Mouse (Mus musculus): Measurements from ENCODE around the gene Actr3. TPM values are rescaled to one million over a fixed set of nuclear protein-coding genes. Genes with fewer than 3 reads are reported as not detected.

The Actr3 gene
- total RNA-seq (2021): 100 to 1,000 TPM; 150 to 185 TPM
- long read RNA-seq, experiment 1, transcript Actr3-201 (13 exons, 2,554 nt): minor isoform, 7 of 237 reads
- long read RNA-seq, experiment 1, transcript Actr3-202 (12 exons, 2,565 nt): major isoform, 217 of 237 reads
- long read RNA-seq, experiment 1, partial matches to known transcripts: 7 of 237 reads
- long read RNA-seq, experiment 1, other reads (novel, unspliced or antisense): 6 of 237 reads
- long read RNA-seq, experiment 2, transcript Actr3-202 (12 exons, 2,565 nt): major isoform, 178 of 196 reads
- long read RNA-seq, experiment 2, partial matches to known transcripts: 4 of 196 reads
- long read RNA-seq, experiment 2, other reads (novel, unspliced or antisense): 10 of 196 reads

- DNase-seq: peak; percentile 100
- intact Hi-C loops (cut with DNase I): loop anchor here (2.0 kb wide), 1 partner anchor 125 kb away; the partner anchor contains the start of gene Slc35f5
Measured at GRCm38 (mm10) chr1:125435369-125436135, at the start of gene Actr3. TSS of gene Actr3 (minus strand) at chr1:125435727.

DNA sequence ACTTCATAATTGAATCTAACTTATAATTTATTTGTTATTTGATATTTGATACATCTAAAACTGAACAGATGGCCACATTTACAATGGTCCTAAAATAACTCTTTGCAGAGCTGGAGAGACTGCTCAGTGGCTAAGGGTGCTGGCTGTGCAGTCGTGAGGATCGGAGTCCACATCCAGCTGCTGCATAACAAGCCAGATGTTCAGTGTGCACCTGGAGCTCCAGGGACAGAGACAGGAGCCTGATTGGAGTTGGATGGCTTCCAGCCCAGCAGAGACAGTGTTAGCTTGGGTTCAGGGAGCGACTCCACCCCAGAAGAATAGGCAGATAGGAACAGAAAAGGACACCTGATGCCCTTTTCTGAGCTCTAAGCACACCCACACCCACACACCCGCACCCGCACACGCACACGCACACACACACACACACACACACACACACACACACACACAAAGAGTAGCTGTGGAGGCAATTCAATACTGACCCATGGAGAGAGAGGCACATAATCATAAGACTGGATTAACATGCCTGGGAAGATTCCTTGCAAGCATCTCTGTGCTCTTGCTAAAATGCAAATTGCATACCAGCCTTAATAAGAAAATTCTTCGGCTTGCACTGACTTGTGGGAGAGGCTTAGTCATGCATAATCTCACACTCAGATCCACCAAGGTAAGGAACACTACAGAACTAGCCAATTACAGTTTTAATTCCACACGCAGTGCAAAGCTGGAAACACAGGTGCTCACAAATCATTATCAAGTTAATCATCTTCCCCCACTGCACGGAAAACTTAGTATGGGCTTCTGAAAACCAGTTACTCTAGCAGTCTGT is 47.1 kb upstream of the Actr3 start:
- no peak for DNase-seq
- intact Hi-C loops (cut with DNase I): no loop called here

DNA sequence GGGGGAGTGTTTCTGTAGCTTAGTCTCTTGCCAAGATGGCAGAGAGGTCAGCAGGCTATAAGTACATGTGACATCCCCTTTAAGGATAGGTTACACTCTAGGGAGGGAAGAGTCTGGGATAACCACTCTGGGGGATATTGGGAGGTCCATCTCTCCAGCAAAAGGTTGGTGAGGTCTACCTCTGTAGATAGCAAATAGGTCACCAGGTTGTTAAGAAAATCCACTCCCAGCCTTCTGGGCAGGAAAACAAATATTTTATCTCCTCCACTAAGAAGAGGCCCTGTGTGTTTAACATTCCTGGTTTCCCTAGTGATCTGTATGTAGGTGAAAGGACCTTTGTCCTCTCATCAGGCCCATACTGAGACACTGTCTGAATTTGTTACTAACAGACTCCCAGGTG is 46.3 kb upstream of the Actr3 start:
- no peak for DNase-seq
- intact Hi-C loops (cut with DNase I): no loop called here

DNA sequence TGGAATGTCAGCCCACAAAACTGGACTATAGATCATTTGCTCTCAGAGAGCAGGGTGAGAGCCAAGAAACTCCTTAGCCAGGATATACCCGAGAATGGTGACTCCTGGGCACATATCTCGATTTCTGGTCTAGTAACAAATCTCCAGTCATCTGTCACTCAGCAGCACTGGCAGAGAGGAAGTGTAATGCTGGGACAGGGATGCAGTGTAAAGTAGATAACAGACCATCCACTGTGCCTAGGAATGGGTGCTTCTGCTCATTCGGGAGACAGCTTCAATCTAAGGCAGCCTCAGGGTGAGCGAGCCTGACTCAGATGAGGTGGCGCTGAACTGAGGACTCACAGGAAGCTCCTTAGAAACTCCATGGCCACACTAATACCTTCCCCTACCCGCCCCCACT is 43.1 kb upstream of the Actr3 start:
- intact Hi-C loops (cut with DNase I): no loop called here
- DNase-seq: no peak

DNA sequence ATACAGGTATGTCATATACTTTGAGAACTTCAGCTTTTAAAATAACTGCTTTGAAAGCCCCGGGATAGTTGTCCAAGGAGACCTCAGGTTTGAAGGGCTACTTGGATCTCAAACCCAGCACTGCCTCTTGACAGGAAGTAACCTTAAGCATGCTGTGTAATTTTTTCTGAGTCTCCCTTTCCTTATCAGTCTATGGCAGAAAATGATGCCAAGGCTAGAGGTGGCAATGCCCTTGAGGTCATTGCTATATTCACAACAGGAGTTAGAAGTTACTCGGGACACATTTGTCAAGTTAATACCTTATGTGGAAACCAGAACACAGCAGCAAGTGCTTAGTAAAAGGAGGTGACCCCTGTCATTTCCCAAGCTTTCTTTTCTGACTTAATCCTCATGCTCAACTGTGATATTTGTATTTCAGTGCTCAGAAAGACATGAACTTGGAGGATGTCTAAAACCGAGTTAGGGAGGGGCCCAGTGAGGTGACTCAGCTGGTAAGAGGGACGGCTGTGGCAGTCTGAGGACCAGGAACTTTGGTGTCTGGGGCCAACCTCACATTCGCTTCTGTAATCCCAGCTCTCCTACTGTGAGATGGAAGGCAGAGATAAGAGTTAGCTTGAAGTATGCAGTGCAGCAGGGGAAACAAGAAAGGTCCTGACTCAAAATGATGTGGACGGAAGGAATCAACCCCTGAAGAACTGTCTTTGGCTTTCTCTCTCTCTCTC is 40.6 kb upstream of the Actr3 start:
- intact Hi-C loops (cut with DNase I): no loop called here
- DNase-seq: no peak

- intact Hi-C loops (cut with DNase I): no loop called here
Measured at GRCm38 (mm10) chr1:125473866-125474265, 38.3 kb upstream of the Actr3 start.

GRCm38 (mm10) chr1:125473126-125473666 is 37.7 kb upstream of the Actr3 start:
- intact Hi-C loops (cut with DNase I): no loop called here
- DNase-seq: no peak

More at GRCm38 (mm10) chr1:125473866-125474265, 38.3 kb upstream of the Actr3 start:
- DNase-seq: no peak

- DNase-seq: no peak
Measured at GRCm38 (mm10) chr1:125470805-125471648, 35.5 kb upstream of the Actr3 start.

DNA sequence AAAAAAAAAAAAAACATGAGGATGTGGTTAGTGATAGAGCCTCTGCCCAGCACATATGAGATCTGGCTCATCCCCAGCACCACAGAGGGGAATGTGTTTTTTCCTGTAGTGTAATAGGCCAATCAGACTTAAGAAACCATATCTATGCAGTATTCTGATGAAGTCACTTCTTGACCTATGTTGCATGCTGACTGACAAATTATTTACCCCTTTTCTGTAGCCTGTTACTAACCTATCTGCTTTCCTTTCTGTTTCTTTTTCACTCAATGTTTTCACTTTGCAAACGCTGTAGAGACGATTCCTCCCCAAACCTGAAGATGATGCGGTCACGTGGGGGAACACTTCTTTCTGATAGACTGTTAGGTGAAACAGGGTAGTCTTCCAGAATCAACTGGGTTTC is 32.4 kb upstream of the Actr3 start:
- intact Hi-C loops (cut with DNase I): no loop called here
- no peak for DNase-seq

More at GRCm38 (mm10) chr1:125470805-125471648, 35.5 kb upstream of the Actr3 start:
- intact Hi-C loops (cut with DNase I): no loop called here

GRCm38 (mm10) chr1:125466621-125467257 is 31.2 kb upstream of the Actr3 start:
- intact Hi-C loops (cut with DNase I): no loop called here
- no peak for DNase-seq

GRCm38 (mm10) chr1:125464011-125464410 is 28.5 kb upstream of the Actr3 start:
- no peak for DNase-seq
- intact Hi-C loops (cut with DNase I): no loop called here

- intact Hi-C loops (cut with DNase I): no loop called here
- DNase-seq: no peak
Measured at GRCm38 (mm10) chr1:125463349-125463748, 27.8 kb upstream of the Actr3 start.

- intact Hi-C loops (cut with DNase I): no loop called here
Measured at GRCm38 (mm10) chr1:125462917-125463316, 27.4 kb upstream of the Actr3 start.

GRCm38 (mm10) chr1:125458531-125458930 is 23.0 kb upstream of the Actr3 start:
- DNase-seq: peak; percentile 27 to 51
- intact Hi-C loops (cut with DNase I): no loop called here

More at GRCm38 (mm10) chr1:125462917-125463316, 27.4 kb upstream of the Actr3 start:
- no peak for DNase-seq

DNA sequence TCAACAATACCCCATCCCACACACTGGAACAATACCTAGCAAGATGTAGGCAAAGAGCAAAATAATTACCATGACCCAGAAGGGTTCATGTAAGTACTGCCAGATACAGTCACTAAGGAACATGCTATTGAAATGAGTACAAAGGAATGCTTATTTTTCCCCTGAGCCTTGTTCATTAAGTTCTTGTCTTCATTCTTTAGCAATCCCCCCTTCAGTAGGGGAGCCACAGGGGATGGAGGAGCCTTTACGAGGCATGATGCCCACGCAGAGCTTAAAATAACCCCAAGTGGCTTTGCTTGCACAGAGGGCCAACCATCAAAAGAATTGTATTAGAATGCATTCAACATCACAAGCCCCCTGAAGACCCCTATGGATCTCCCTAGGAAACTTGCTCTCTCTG is 19.6 kb upstream of the Actr3 start:
- intact Hi-C loops (cut with DNase I): no loop called here
- no peak for DNase-seq

DNA sequence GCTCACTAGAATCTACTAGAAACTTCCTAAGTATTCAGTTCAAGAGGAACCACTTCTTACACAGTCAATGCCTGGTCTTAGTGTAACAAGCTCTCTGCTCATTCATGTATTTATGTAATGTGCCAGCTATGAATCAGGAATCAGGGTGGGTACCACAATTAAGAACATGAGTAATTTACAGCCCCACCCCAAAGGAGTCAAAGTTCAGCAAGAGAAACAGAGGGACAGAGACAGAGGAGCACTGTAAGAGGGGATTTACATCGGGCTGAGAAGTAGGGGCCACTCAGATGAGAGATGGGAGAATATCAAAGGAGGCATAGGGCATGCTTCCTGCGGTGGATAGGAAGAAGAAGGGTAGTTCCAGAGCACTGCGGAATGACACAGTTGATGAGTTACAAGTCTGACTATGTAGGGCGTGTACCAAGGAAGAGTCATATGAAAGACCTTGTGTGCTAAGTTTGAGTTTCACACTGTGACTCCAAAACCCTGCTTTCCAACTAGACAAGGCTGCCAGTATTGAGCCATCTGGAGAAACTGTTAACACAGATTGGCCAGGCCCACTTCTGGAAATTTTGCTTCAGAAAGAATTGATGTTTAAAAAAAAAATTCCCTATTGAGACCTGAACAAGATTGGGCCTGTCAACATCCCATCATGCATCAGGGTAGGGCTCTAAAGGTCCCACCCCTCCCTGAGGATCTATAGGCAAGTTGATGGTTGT is 14.9 kb upstream of the Actr3 start:
- no peak for DNase-seq
- intact Hi-C loops (cut with DNase I): no loop called here

GRCm38 (mm10) chr1:125447926-125448325 is 12.4 kb upstream of the Actr3 start:
- DNase-seq: no peak
- intact Hi-C loops (cut with DNase I): no loop called here

GRCm38 (mm10) chr1:125441679-125442078 is 6.2 kb upstream of the Actr3 start:
- peak in 1 of 2 experiments; percentile 13 for DNase-seq
- intact Hi-C loops (cut with DNase I): no loop called here
